Mouse (Mus musculus): ENCODE data around the gene H2al1g. TPM values are rescaled to one million over a fixed set of nuclear protein-coding genes. Genes with fewer than 3 reads are reported as not detected.
"Not testable (repeated sequence)": the region's sequence is repeated elsewhere in the genome, so short reads cannot be mapped to it uniquely, and the experiment has no call there.

The H2al1g gene
- polyA plus RNA-seq (2014; fragmentation: Nextera tagmentation; extraction: Ambion mirVana), result not detected in 2 replicates

DNA sequence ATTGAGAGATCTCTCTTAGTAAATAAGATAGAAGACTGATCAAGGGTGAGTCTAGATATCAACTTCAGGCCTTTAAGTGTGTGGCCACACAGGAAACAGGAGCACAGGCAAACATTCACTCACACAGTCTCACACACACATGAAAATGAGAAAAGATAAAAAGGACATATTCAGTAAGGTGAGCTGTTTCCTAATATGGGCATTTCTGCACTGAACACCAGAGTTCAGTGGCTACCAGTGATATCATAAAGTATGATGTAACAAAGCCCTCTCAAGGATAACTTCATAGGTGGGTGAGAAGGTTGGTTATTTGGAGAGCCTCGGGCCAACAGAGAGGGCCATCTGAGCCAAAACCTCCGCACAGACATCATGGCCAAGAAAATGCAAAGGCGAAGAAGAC is at the start of gene H2al1g:
Gene H2al1g (plus strand): TSS at position 301 of the 400 bp plus-strand sequence.
- H3K27ac ChIP-seq (replicated peaks; ENCODE audit: low read depth, low read length); H3K9ac ChIP-seq (ENCODE audit: low read depth, low read length); ATAC-seq (ENCODE audit: low read depth); H3K4me2 ChIP-seq (ENCODE audit: low read depth, low read length); H3K9me3 ChIP-seq (ENCODE audit: control insufficient read depth, low read length); H3K36me3 ChIP-seq (ENCODE audit: control insufficient read depth, insufficient read depth, low read length); H3K27me3 ChIP-seq (replicated peaks; ENCODE audit: control insufficient read depth, insufficient read depth, low read length); H3K4me3 ChIP-seq (ENCODE audit: low read depth, low read length); H3K4me1 ChIP-seq (ENCODE audit: control insufficient read depth, insufficient read depth, low read length); DNase-seq (ENCODE audit: low spot score): not testable (repeated sequence)
- no CpG with 5 or more reads among the region's 3 CpGs for WGBS

DNA sequence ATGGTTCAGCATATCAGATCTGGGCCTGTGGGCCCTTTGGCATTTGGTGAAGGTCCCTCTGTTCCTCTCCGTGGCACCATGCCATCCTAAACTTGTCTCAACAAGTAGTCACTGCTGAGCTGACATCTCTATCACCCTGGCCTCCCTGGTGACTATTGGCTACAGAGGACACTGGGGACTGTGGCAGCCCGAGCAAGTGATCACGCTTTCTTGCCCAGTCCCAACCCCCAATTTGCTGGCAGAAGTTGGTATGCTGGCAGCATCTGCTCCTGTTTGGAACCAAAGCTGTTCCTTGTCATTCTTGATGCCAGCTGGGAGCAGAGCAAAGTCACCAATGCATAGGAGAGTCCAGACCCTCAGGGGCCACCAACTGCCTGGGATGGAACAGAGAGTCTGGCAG is 49.0 kb upstream of the H2al1g start:
- DNase-seq (ENCODE audit: low spot score) (no peak), ATAC-seq (ENCODE audit: low read depth) (no peak)
- H3K27me3 ChIP-seq (replicated peaks; ENCODE audit: control insufficient read depth, insufficient read depth, low read length), result peaks cover 17% of the 10 kb centered on the region; the same call in 1 of the 2 replicates
- no peaks in the 10 kb centered on the region for H3K36me3 ChIP-seq (ENCODE audit: control insufficient read depth, insufficient read depth, low read length)
- no peak overlapping the region for H3K4me3 ChIP-seq (ENCODE audit: low read depth, low read length)
- no peaks in the 10 kb centered on the region for H3K4me1 ChIP-seq (ENCODE audit: control insufficient read depth, insufficient read depth, low read length)
- H3K4me2 ChIP-seq (ENCODE audit: low read depth, low read length), result no peak overlapping the region
- no peaks in the 10 kb centered on the region for H3K9me3 ChIP-seq (ENCODE audit: control insufficient read depth, low read length)
- WGBS, result 78% methylated on average over 3 of the region's 3 CpGs
- no peak overlapping the region for H3K27ac ChIP-seq (replicated peaks; ENCODE audit: low read depth, low read length)
- no peak overlapping the region for H3K9ac ChIP-seq (ENCODE audit: low read depth, low read length)

DNA sequence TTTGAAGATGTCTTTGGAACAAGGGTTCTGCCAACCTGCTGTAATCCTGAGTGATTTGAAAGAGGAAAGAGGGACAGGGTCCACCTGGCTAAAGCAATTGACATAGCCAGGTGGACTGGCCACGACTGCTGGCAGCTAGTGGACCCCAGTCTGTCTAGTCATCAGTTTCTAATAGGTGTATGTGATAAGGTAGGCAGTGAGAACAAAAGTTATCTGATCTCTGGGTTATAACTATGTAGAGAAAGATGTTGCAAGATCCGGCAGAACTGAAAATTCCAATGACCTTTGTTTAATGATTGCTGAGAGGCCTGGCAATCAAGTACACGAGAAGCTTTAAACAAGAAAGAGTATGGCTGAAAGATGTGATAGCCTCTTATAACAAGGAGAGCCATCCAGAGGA is 44.9 kb upstream of the H2al1g start:
- ATAC-seq (ENCODE audit: low read depth), result no peak
- Histone ChIP-seq H3K36me3 (ENCODE audit: control insufficient read depth, insufficient read depth, low read length) (no peaks in the 10 kb centered on the region), H3K9me3 (ENCODE audit: control insufficient read depth, low read length) (no peaks in the 10 kb centered on the region), H3K9ac (ENCODE audit: low read depth, low read length) (no peak overlapping the region), H3K27me3 (replicated peaks; ENCODE audit: control insufficient read depth, insufficient read depth, low read length) (peaks cover 10% of the 10 kb centered on the region), H3K4me2 (ENCODE audit: low read depth, low read length) (no peak overlapping the region), H3K27ac (replicated peaks; ENCODE audit: low read depth, low read length) (no peak overlapping the region), H3K4me3 (ENCODE audit: low read depth, low read length) (no peak overlapping the region), H3K4me1 (ENCODE audit: control insufficient read depth, insufficient read depth, low read length) (no peaks in the 10 kb centered on the region)
- no peak for DNase-seq (ENCODE audit: low spot score)
- WGBS, result 83% methylated on average over 3 of the region's 3 CpGs

DNA sequence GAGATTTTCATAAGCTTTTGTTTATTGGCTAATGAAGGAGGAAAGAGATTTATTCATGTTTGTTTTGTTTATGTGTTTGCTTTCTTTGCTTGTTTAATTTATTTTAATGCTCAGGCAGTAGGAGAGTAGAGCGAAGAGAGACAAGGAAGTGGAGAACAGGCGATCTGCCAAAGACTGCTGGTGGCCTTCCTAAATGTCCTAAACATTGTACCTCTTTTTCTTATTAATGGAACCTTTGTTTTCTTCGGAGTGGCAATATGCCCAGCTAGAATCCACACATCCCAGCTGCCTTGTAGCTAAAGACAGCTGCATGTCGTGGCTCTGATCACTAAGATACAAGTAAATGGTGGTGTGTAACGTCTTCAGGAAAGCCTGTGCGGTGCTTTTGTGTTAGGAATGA is 41.0 kb upstream of the H2al1g start:
- no peak overlapping the region for H3K4me2 ChIP-seq (ENCODE audit: low read depth, low read length)
- H3K4me3 ChIP-seq (ENCODE audit: low read depth, low read length), result no peak overlapping the region
- ATAC-seq (ENCODE audit: low read depth) (no peak), DNase-seq (ENCODE audit: low spot score) (no peak)
- H3K9me3 ChIP-seq (ENCODE audit: control insufficient read depth, low read length), result no peaks in the 10 kb centered on the region
- H3K27ac ChIP-seq (replicated peaks; ENCODE audit: low read depth, low read length), result no peak overlapping the region
- WGBS, result 73% methylated on average over 6 of the region's 6 CpGs
- H3K9ac ChIP-seq (ENCODE audit: low read depth, low read length), result no peak overlapping the region
- H3K27me3 ChIP-seq (replicated peaks; ENCODE audit: control insufficient read depth, insufficient read depth, low read length), result peaks cover 15% of the 10 kb centered on the region; the same call in 1 of the 2 replicates
- no peaks in the 10 kb centered on the region for H3K36me3 ChIP-seq (ENCODE audit: control insufficient read depth, insufficient read depth, low read length)
- H3K4me1 ChIP-seq (ENCODE audit: control insufficient read depth, insufficient read depth, low read length), result no peaks in the 10 kb centered on the region

DNA sequence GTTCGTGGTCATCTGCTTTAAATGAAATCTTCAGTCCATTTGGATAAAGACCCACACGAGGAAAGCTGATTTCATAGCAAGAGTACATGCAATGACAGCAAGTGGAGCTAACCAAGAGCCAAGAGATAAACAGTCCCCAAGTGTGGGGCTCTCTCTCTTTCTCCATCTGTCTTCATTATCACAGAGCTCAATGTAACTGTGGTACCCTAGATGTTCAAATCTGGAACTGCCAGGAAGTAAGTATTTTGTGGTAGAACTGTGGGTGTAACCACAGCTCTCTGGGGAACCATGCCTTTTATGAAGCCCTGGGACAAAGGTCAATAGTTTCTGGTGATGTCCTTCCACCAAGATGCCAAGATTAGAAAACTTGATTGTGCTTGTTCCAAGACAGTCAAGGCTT is 37.3 kb upstream of the H2al1g start:
- Histone ChIP-seq H3K9me3 (ENCODE audit: control insufficient read depth, low read length) (no peaks in the 10 kb centered on the region), H3K27me3 (replicated peaks; ENCODE audit: control insufficient read depth, insufficient read depth, low read length) (peaks cover 13% of the 10 kb centered on the region), H3K4me1 (ENCODE audit: control insufficient read depth, insufficient read depth, low read length) (no peaks in the 10 kb centered on the region), H3K4me2 (ENCODE audit: low read depth, low read length) (no peak overlapping the region), H3K9ac (ENCODE audit: low read depth, low read length) (no peak overlapping the region), H3K36me3 (ENCODE audit: control insufficient read depth, insufficient read depth, low read length) (no peaks in the 10 kb centered on the region), H3K4me3 (ENCODE audit: low read depth, low read length) (no peak overlapping the region), H3K27ac (replicated peaks; ENCODE audit: low read depth, low read length) (no peak overlapping the region)
- 68% methylated on average over 2 of the region's 2 CpGs for WGBS
- DNase-seq (ENCODE audit: low spot score) (no peak), ATAC-seq (ENCODE audit: low read depth) (no peak)

DNA sequence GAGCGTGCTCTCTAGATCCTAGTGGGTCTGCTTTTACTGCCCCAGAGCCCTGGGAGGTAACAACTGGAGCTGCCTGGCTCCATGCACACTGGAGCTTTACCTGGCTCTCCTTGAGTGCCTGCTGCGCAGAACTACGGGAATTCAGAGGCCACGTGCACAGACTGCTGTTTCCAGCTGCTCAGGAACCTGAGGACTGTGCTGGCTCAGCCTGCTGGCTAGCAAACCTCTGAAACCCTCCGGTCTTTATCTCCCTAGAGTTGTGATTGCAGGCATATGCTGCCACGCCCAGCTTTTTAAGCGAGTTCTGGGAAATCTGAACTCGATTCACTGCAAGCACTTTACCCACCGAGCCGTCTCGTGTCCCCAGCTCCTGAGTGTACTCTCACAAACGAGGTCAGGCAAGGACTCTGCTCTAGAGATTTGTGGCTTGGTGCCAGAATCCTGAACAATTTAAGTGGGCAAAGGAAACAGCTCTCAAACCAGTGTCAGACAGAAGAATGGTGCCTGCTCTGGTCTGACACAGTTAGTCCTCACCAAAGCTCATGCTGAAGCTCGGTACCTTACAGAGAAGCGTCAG is 29.7 kb upstream of the H2al1g start:
- Histone ChIP-seq H3K27me3 (replicated peaks; ENCODE audit: control insufficient read depth, insufficient read depth, low read length) (peaks cover 11% of the 10 kb centered on the region; the same call in 1 of the 2 replicates), H3K4me2 (ENCODE audit: low read depth, low read length) (no peak overlapping the region), H3K9ac (ENCODE audit: low read depth, low read length) (no peak overlapping the region), H3K9me3 (ENCODE audit: control insufficient read depth, low read length) (no peaks in the 10 kb centered on the region), H3K27ac (replicated peaks; ENCODE audit: low read depth, low read length) (no peak overlapping the region), H3K4me3 (ENCODE audit: low read depth, low read length) (no peak overlapping the region), H3K4me1 (ENCODE audit: control insufficient read depth, insufficient read depth, low read length) (no peaks in the 10 kb centered on the region), H3K36me3 (ENCODE audit: control insufficient read depth, insufficient read depth, low read length) (no peaks in the 10 kb centered on the region)
- peak; percentile 10 for DNase-seq (ENCODE audit: low spot score)
- 61% methylated on average over 14 of the region's 14 CpGs for WGBS
- ATAC-seq (ENCODE audit: low read depth), result no peak

DNA sequence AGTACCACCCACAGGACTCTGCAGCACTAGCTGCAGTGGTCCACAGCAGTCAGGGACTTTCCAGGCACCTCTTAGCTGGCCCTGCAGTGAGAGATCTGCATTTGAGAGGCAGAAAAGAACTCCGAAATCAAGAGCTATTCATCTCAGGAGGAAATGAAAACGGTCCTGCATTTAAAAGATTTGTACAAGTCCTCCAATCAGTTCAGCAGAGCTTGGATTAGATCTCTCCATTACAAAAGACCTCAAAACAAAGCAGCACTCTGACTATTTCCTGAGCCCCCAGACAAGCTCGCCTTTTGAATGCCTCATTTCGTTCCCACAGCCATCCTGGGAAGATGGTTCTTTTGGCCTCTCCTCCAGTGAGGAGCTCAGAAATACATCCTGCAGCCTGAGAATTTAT is 28.8 kb upstream of the H2al1g start:
- Histone ChIP-seq H3K27ac (replicated peaks; ENCODE audit: low read depth, low read length) (no peak overlapping the region), H3K36me3 (ENCODE audit: control insufficient read depth, insufficient read depth, low read length) (no peaks in the 10 kb centered on the region), H3K27me3 (replicated peaks; ENCODE audit: control insufficient read depth, insufficient read depth, low read length) (peaks cover 11% of the 10 kb centered on the region; the same call in 1 of the 2 replicates), H3K4me1 (ENCODE audit: control insufficient read depth, insufficient read depth, low read length) (no peaks in the 10 kb centered on the region), H3K4me2 (ENCODE audit: low read depth, low read length) (no peak overlapping the region), H3K9ac (ENCODE audit: low read depth, low read length) (no peak overlapping the region), H3K9me3 (ENCODE audit: control insufficient read depth, low read length) (no peaks in the 10 kb centered on the region), H3K4me3 (ENCODE audit: low read depth, low read length) (no peak overlapping the region)
- DNase-seq (ENCODE audit: low spot score) (no peak), ATAC-seq (ENCODE audit: low read depth) (no peak)
- 62% methylated on average over 4 of the region's 4 CpGs for WGBS

DNA sequence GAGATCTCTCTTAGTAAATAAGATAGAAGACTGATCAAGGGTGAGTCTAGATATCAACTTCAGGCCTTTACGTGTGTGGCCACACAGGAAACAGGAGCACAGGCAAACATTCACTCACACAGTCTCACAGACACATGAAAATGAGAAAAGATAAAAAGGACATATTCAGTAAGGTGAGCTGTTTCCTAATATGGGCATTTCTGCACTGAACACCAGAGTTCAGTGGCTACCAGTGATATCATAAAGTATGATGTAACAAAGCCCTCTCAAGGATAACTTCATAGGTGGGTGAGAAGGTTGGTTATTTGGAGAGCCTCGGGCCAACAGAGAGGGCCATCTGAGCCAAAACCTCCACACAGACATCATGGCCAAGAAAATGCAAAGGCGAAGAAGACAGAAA is 19.1 kb upstream of the H2al1g start, which contains the start of gene H2al1a:
Gene H2al1a (plus strand): TSS at position 301 of the 400 bp plus-strand sequence.
- H3K4me3 ChIP-seq (ENCODE audit: low read depth, low read length); H3K36me3 ChIP-seq (ENCODE audit: control insufficient read depth, insufficient read depth, low read length); H3K9me3 ChIP-seq (ENCODE audit: control insufficient read depth, low read length); DNase-seq (ENCODE audit: low spot score); H3K9ac ChIP-seq (ENCODE audit: low read depth, low read length); ATAC-seq (ENCODE audit: low read depth); H3K4me2 ChIP-seq (ENCODE audit: low read depth, low read length); H3K27me3 ChIP-seq (replicated peaks; ENCODE audit: control insufficient read depth, insufficient read depth, low read length); H3K27ac ChIP-seq (replicated peaks; ENCODE audit: low read depth, low read length); H3K4me1 ChIP-seq (ENCODE audit: control insufficient read depth, insufficient read depth, low read length): not testable (repeated sequence)
- no CpG with 5 or more reads among the region's 3 CpGs for WGBS

DNA sequence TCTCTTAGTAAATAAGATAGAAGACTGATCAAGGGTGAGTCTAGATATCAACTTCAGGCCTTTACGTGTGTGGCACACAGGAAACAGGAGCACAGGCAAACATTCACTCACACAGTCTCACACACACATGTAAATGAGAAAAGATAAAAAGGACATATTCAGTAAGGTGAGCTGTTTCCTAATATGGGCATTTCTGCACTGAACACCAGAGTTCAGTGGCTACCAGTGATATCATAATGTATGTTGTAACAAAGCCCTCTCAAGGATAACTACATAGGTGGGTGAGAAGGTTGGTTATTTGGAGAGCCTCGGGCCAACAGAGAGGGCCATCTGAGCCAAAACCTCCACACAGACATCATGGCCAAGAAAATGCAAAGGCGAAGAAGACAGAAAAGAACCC is 15.9 kb upstream of the H2al1g start, which contains the start of gene H2al1b:
Gene H2al1b (plus strand): TSS at position 301 of the 400 bp plus-strand sequence.
- not testable (repeated sequence) for H3K4me1 ChIP-seq (ENCODE audit: control insufficient read depth, insufficient read depth, low read length); H3K9me3 ChIP-seq (ENCODE audit: control insufficient read depth, low read length); H3K4me2 ChIP-seq (ENCODE audit: low read depth, low read length); DNase-seq (ENCODE audit: low spot score); H3K27ac ChIP-seq (replicated peaks; ENCODE audit: low read depth, low read length); H3K9ac ChIP-seq (ENCODE audit: low read depth, low read length); ATAC-seq (ENCODE audit: low read depth); H3K36me3 ChIP-seq (ENCODE audit: control insufficient read depth, insufficient read depth, low read length); H3K27me3 ChIP-seq (replicated peaks; ENCODE audit: control insufficient read depth, insufficient read depth, low read length); H3K4me3 ChIP-seq (ENCODE audit: low read depth, low read length)
- 90% methylated on average over 1 of the region's 3 CpGs for whole genome bisulfite sequencing
